Mouse (Mus musculus) heart, postnatal 0 days (tissue): ENCODE measurements around the gene Ptprj.
"Not testable (repeated sequence)": the region's sequence is repeated elsewhere in the genome, so short reads cannot be mapped to it uniquely, and the experiment has no call there.

Experiments used
- CTCF ChIP-seq: IDR thresholded peaks from 2 replicates; pipeline ENCODE4 v1.5.1; 2016; ENCODE audit warnings: antibody characterized with exemption, control low read depth, low read depth
- EP300 ChIP-seq: IDR thresholded peaks from 2 replicates; pipeline ENCODE4 v1.6.1; 2016; ENCODE audit warnings: antibody characterized with exemption, low read depth

DNA sequence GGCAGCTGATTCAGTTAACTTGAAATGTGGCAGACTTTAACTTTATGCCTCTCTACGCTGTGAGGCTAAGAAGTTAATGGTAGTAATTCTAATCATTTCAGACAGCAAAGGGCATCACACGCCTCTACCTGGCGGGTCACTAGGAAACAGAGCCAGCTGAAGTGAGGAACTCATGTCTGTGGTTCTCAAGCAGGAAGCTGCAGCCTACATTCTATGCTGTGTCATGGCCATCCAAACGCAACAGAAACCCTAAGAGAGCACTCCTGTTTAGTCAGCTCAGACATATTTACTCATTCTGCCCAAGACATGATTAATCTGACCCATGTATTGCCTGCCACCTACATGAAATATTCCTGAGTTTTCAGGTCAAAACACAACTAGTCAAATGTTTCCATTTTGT, 155.5 kb downstream of the Ptprj start:
- not testable (repeated sequence) for TF ChIP-seq CTCF, EP300
